ENCODE assay signal across 21 mouse cellular contexts in genomic region chr12:45724565-45725370, GRCm38 (mm10).
DNase-seq lines count a peak whose midpoint lies in the region; ATAC-seq and TF ChIP-seq lines count a peak whose summit lies in the region.
"Had no signal": no experiment of that assay in that cellular context is flagged by ENCODE, and none has a peak within 500 bp of the region (broad histone marks: within the 10 kb centered on the region; RNA-seq: fewer than 3 reads in every experiment).

No protein-coding gene starts in this region.

- no peak overlapping the region for H3K9ac ChIP-seq in kidney, embryonic 14.5 days (ENCODE audit: low read depth, low read length)
- H3K9ac ChIP-seq in lung, embryonic 14.5 days = no peak overlapping the region
- H3K9ac ChIP-seq: embryonic facial prominence, embryonic 13.5 days; forebrain, embryonic 13.5 days; forebrain, postnatal 0 days; heart, embryonic 15.5 days; hindbrain, embryonic 13.5 days had no signal

- no peaks in the 10 kb centered on the region for H3K9me3 ChIP-seq in kidney, embryonic 14.5 days (ENCODE audit: control insufficient read depth, low read length)
- no peaks in the 10 kb centered on the region for H3K9me3 ChIP-seq in lung, embryonic 14.5 days (ENCODE audit: low read depth, low read length)
- H3K9me3 ChIP-seq: embryonic facial prominence, embryonic 13.5 days; forebrain, embryonic 13.5 days; heart, embryonic 15.5 days; hindbrain, embryonic 13.5 days had no signal

- H3K4me1 ChIP-seq in kidney, embryonic 14.5 days (ENCODE audit: control insufficient read depth, insufficient read depth, low read length) = no peaks in the 10 kb centered on the region
- no peaks in the 10 kb centered on the region for H3K4me1 ChIP-seq in lung, embryonic 14.5 days (ENCODE audit: insufficient read depth)
- H3K4me1 ChIP-seq: embryonic facial prominence, embryonic 13.5 days; forebrain, embryonic 13.5 days; heart, embryonic 15.5 days; hindbrain, embryonic 13.5 days had no signal

- TF ChIP-seq CTCF in lung, embryonic 14.5 days (IDR thresholded peaks at IDR 0.05; ENCODE audit: low read depth) = no peak

- H3K27ac ChIP-seq in kidney, embryonic 14.5 days (ENCODE audit: low read depth, low read length) = no peak overlapping the region
- no peak overlapping the region for H3K27ac ChIP-seq in lung, embryonic 14.5 days (ENCODE audit: low read depth)
- H3K27ac ChIP-seq: embryonic facial prominence, embryonic 13.5 days; forebrain, embryonic 13.5 days; heart, adult 2 months; heart, embryonic 15.5 days; hindbrain, embryonic 13.5 days; hindbrain, postnatal 0 days had no signal

- no peak overlapping the region for H3K4me2 ChIP-seq in kidney, embryonic 14.5 days (replicated peaks; ENCODE audit: low read depth, low read length)
- H3K4me2 ChIP-seq in lung, embryonic 14.5 days = no peak overlapping the region
- H3K4me2 ChIP-seq: embryonic facial prominence, embryonic 13.5 days; forebrain, embryonic 13.5 days; heart, embryonic 11.5 days; heart, embryonic 15.5 days; hindbrain, embryonic 13.5 days had no signal

- no peaks in the 10 kb centered on the region for H3K36me3 ChIP-seq in kidney, embryonic 14.5 days (ENCODE audit: control insufficient read depth, insufficient read depth, low read length)
- no peaks in the 10 kb centered on the region for H3K36me3 ChIP-seq in lung, embryonic 14.5 days (ENCODE audit: insufficient read depth)
- H3K36me3 ChIP-seq: embryonic facial prominence, embryonic 13.5 days; heart, embryonic 15.5 days; hindbrain, embryonic 13.5 days had no signal

- peak; percentile 10 for DNase-seq in adrenal gland, postnatal 10 days
- DNase-seq in adrenal gland, postnatal 4 days (ENCODE audit: low spot score in 2 of 2) = no peak
- no peak for DNase-seq in kidney, postnatal 4 days
- peak; percentile 2 for DNase-seq in lung, embryonic 14.5 days
- DNase-seq in lung, postnatal 4 days = no peak
- DNase-seq in brain, adult 2 months (ENCODE audit: low read depth, low spot score) = peak; percentile 2
- DNase-seq: cerebellum, adult 2 months; cerebellum, postnatal 10 days; forebrain, postnatal 0 days; gastrocnemius, postnatal 14 days; heart, adult 2 months; heart, postnatal 14 days had no signal

- ATAC-seq in kidney, embryonic 14.5 days (ENCODE audit: low FRiP score, low TSS enrichment) = peak; percentile 84; the same call in 1 of the 2 replicates
- ATAC-seq in lung, embryonic 14.5 days (ENCODE audit: insufficient read depth) = 0 out of 2 replicates have a peak, but pooled peaks have one; percentile 28
- ATAC-seq: forebrain, embryonic 13.5 days; forebrain, postnatal 0 days; hindbrain, postnatal 0 days; Patski had no signal

- no peak overlapping the region for H3K4me3 ChIP-seq in kidney, embryonic 14.5 days (ENCODE audit: low read length)
- no peak overlapping the region for H3K4me3 ChIP-seq in lung, embryonic 14.5 days (ENCODE audit: low read depth, low read length)
- H3K4me3 ChIP-seq: embryonic facial prominence, embryonic 13.5 days; forebrain, embryonic 13.5 days; heart, adult 2 months; heart, embryonic 15.5 days; hindbrain, embryonic 13.5 days had no signal

- no peaks in the 10 kb centered on the region for H3K27me3 ChIP-seq in kidney, embryonic 14.5 days (ENCODE audit: control insufficient read depth, insufficient read depth, low read length)
- H3K27me3 ChIP-seq in lung, embryonic 14.5 days (ENCODE audit: insufficient read depth, low read length) = no peaks in the 10 kb centered on the region
- H3K27me3 ChIP-seq: CH12.LX; embryonic facial prominence, embryonic 13.5 days; forebrain, embryonic 13.5 days; heart, embryonic 15.5 days; hindbrain, embryonic 13.5 days; Patski had no signal

- WGBS in kidney, embryonic 14.5 days = 42% methylated on average over 5 of the region's 5 CpGs
- 62% methylated on average over 5 of the region's 5 CpGs for WGBS in lung, embryonic 14.5 days

Comparison
In these comparisons a context has a peak if more than half of its experiments do, and no peak if none do; other contexts are left out.
1. DNase-seq: peak in adrenal gland, postnatal 10 days (single experiment), lung, embryonic 14.5 days (single experiment) and brain, adult 2 months (single experiment); none in adrenal gland, postnatal 4 days (0 of 2), kidney, postnatal 4 days (0 of 2) and lung, postnatal 4 days (0 of 2).